Mouse (Mus musculus): ENCODE data around the gene Gm12169. TPM values are rescaled to one million over a fixed set of nuclear protein-coding genes. Genes with fewer than 3 reads are reported as not detected.
"Not testable (repeated sequence)": the region's sequence is repeated elsewhere in the genome, so short reads cannot be mapped to it uniquely, and the experiment has no call there.

Gm12169 gene
- not detected in 2 replicates for polyA plus RNA-seq (2015; fragmentation: Nextera tagmentation; extraction: Ambion mirVana)

DNA sequence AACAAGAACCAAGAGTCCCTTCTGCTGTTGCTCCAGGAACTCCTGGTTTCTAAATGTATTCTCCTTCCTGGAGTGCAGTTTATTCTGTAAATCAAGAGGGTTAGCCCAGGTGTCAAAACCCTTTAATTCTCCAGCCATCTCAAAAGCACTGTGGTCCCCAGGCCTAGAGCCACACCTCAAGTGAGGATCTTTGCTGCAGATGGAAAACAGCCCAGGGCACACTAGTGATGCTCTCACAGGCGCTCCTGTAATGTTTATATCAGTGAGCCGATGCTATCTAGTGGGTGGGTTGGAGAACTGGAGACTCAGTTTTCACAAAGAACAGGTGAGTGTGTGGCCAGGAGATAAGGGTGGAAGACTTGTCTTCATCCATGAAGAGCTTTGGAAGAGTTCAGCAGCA, at the start of gene Gm12169:
TSS of gene Gm12169 (plus strand) at position 301 of the 400 bp plus-strand sequence.
- Histone ChIP-seq H3K36me3 (ENCODE audit: poor library complexity, severe bottlenecking) (no peaks in the 10 kb centered on the region), H3K9ac (no peak within 1 kb of the TSS), H3K4me3 (no peak within 1 kb of the TSS), H3K4me2 (no peak within 1 kb of the TSS), H3K9me3 (replicated peaks) (no peaks in the 10 kb centered on the region), H3K27me3 (no peaks in the 10 kb centered on the region), H3K27ac (no peak within 1 kb of the TSS), H3K4me1 (no peaks in the 10 kb centered on the region)
- no peak for ATAC-seq
- 97% methylated on average over 2 of the region's 2 CpGs for WGBS

GRCm38 (mm10) chr11:46474220-46474619, 49.8 kb upstream of the Gm12169 start:
- Histone ChIP-seq H3K4me2 (no peak overlapping the region), H3K4me3 (no peak overlapping the region), H3K9me3 (replicated peaks) (no peaks in the 10 kb centered on the region), H3K36me3 (ENCODE audit: poor library complexity, severe bottlenecking) (no peaks in the 10 kb centered on the region), H3K27ac (no peak overlapping the region), H3K27me3 (no peaks in the 10 kb centered on the region), H3K9ac (no peak overlapping the region), H3K4me1 (no peaks in the 10 kb centered on the region)
- ATAC-seq = no peak
- 90% methylated on average over 4 of the region's 4 CpGs for WGBS

- WGBS = 90% methylated on average over 9 of the region's 9 CpGs
- Histone ChIP-seq H3K27me3 (no peaks in the 10 kb centered on the region), H3K4me2 (no peak overlapping the region), H3K27ac (no peak overlapping the region), H3K4me1 (no peaks in the 10 kb centered on the region), H3K9ac (no peak overlapping the region), H3K4me3 (no peak overlapping the region), H3K9me3 (replicated peaks) (no peaks in the 10 kb centered on the region), H3K36me3 (ENCODE audit: poor library complexity, severe bottlenecking) (no peaks in the 10 kb centered on the region)
- no peak for ATAC-seq
These were observed 44.7 kb upstream of the Gm12169 start for GRCm38 (mm10) chr11:46479311-46479710.

DNA sequence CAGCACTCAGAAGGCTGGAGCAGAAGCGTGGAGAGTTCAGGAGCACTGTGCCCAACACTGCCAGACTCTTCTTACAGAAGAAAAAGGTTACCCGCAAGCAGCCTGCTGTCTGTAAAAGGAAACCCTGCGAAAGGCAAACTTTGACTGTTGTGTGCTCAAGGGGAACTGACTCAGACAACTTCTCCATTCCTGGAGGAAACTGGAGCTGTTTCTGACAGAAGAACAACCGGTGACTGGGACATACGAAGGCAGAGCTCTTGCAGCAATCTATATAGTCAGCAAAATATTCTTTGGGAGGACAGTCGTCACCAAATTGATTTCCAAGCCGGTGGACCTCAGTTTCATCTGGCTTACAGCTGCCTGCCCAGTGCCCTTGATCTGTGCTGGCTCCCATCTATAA, 43.5 kb upstream of the Gm12169 start:
- Histone ChIP-seq H3K27me3 (no peaks in the 10 kb centered on the region), H3K4me1 (no peaks in the 10 kb centered on the region), H3K9ac (no peak overlapping the region), H3K9me3 (replicated peaks) (no peaks in the 10 kb centered on the region), H3K4me2 (no peak overlapping the region), H3K36me3 (ENCODE audit: poor library complexity, severe bottlenecking) (no peaks in the 10 kb centered on the region), H3K27ac (no peak overlapping the region), H3K4me3 (no peak overlapping the region)
- no peak for ATAC-seq
- 89% methylated on average over 7 of the region's 7 CpGs for WGBS

DNA sequence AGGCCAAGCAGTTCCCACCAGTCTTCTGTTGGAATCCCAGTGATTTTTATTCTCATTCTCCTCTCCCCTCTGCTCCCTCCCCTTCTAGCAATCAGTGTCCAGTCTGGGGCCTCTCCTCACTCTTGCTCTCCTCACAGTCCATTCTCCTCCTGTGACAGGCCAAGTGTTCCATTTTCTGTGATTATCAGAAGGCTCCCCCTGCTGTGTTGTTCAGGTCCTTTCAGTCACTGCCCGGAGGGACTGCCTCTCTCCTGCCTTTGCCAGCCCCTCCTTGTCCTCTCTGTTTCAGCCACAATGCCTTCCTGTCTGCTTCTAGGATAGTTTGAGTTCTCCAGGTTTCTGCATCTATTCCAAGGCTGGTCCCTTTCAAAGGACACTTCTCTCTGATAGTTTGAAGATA, 35.8 kb upstream of the Gm12169 start:
- no peaks in the 10 kb centered on the region for H3K36me3 ChIP-seq (ENCODE audit: poor library complexity, severe bottlenecking)
- H3K4me2 ChIP-seq = no peak overlapping the region
- WGBS = 9% methylated on average over 1 of the region's 1 CpGs
- no peaks in the 10 kb centered on the region for H3K9me3 ChIP-seq (replicated peaks)
- H3K27me3 ChIP-seq = no peaks in the 10 kb centered on the region
- no peaks in the 10 kb centered on the region for H3K4me1 ChIP-seq
- no peak overlapping the region for H3K9ac ChIP-seq
- H3K4me3 ChIP-seq = no peak overlapping the region
- H3K27ac ChIP-seq = no peak overlapping the region
- ATAC-seq = no peak

- Histone ChIP-seq H3K27ac (no peak overlapping the region), H3K27me3 (no peaks in the 10 kb centered on the region), H3K9ac (no peak overlapping the region), H3K9me3 (replicated peaks) (no peaks in the 10 kb centered on the region), H3K36me3 (ENCODE audit: poor library complexity, severe bottlenecking) (no peaks in the 10 kb centered on the region), H3K4me3 (no peak overlapping the region), H3K4me2 (no peak overlapping the region), H3K4me1 (no peaks in the 10 kb centered on the region)
- ATAC-seq = no peak
- 86% methylated on average over 2 of the region's 2 CpGs for WGBS
These were observed 35.4 kb upstream of the Gm12169 start for GRCm38 (mm10) chr11:46488650-46489049.

DNA sequence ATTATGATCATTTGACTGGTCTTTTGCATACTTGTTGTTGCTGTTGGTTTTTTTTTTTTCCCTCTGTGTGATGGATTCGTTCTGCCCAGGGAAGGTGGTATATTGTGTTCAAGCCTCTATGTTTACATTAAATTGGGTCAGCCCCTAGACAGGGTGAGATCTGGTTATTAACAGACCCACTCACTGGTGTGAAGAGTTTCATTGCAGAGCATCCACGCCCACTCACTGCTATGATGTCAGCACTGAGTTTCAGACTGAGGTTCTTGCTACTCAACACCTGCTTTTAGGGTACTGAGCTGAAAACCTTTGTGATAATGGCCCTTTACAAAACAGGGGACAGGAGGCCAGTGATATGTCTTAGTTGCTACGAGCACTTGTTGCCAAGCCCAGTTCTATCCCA, 16.9 kb upstream of the Gm12169 start:
- Histone ChIP-seq H3K27me3 (no peaks in the 10 kb centered on the region), H3K9ac (no peak overlapping the region), H3K9me3 (replicated peaks) (no peaks in the 10 kb centered on the region), H3K4me3 (no peak overlapping the region), H3K4me2 (no peak overlapping the region), H3K36me3 (ENCODE audit: poor library complexity, severe bottlenecking) (no peaks in the 10 kb centered on the region), H3K27ac (no peak overlapping the region), H3K4me1 (0 out of 2 replicates have a peak, but pooled peaks cover 2% of the 10 kb centered on the region)
- no peak for ATAC-seq
- WGBS = 75% methylated on average over 3 of the region's 3 CpGs

GRCm38 (mm10) chr11:46509900-46510299, 14.1 kb upstream of the Gm12169 start:
- Histone ChIP-seq H3K4me1 (0 out of 2 replicates have a peak, but pooled peaks cover 2% of the 10 kb centered on the region), H3K4me2 (no peak overlapping the region), H3K9ac (no peak overlapping the region), H3K4me3 (no peak overlapping the region), H3K9me3 (replicated peaks) (no peaks in the 10 kb centered on the region), H3K27me3 (no peaks in the 10 kb centered on the region), H3K27ac (no peak overlapping the region), H3K36me3 (ENCODE audit: poor library complexity, severe bottlenecking) (no peaks in the 10 kb centered on the region)
- 97% methylated on average over 5 of the region's 5 CpGs for WGBS
- no peak for ATAC-seq

- not testable (repeated sequence) for H3K4me3 ChIP-seq; H3K9me3 ChIP-seq (replicated peaks); H3K4me2 ChIP-seq; H3K4me1 ChIP-seq; H3K9ac ChIP-seq; ATAC-seq; H3K27me3 ChIP-seq; H3K27ac ChIP-seq; H3K36me3 ChIP-seq (ENCODE audit: poor library complexity, severe bottlenecking)
- 85% methylated on average over 5 of the region's 5 CpGs for WGBS
These were observed 2.7 kb upstream of the Gm12169 start for GRCm38 (mm10) chr11:46521341-46521740.

- Histone ChIP-seq H3K9ac (no peak overlapping the region), H3K27me3 (no peaks in the 10 kb centered on the region), H3K4me2 (no peak overlapping the region), H3K27ac (no peak overlapping the region), H3K4me1 (no peaks in the 10 kb centered on the region), H3K36me3 (ENCODE audit: poor library complexity, severe bottlenecking) (no peaks in the 10 kb centered on the region), H3K9me3 (replicated peaks) (no peaks in the 10 kb centered on the region), H3K4me3 (no peak overlapping the region)
- ATAC-seq = no peak
- WGBS = 75% methylated on average over 3 of the region's 3 CpGs
These were observed 1.3 kb upstream of the Gm12169 start for GRCm38 (mm10) chr11:46522719-46523118.

DNA sequence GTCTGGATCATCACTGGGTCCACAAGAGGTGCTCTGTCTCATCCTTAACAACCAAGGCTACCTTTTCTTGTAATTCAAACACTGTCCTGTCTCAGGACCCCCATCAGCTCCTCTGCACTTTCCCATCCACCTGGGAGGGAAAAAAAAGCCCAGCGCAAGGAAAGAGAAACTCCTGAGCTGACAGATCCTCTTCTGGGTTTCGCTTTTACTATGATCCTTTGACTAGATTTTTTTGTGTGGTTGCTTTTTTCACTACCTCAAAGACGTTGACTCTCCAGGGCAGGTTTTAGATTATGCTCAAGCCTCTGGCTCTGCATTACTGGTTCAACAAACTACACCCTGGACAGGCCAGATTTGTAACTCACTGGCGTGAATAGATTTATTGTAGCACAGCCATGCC, 6.1 kb downstream of the Gm12169 start:
- WGBS = 85% methylated on average over 4 of the region's 4 CpGs
- H3K4me1 ChIP-seq = no peaks in the 10 kb centered on the region
- no peak for ATAC-seq

GRCm38 (mm10) chr11:46536978-46537377, 13.0 kb downstream of the Gm12169 start:
- H3K27me3 ChIP-seq = no peaks in the 10 kb centered on the region
- 69% methylated on average over 4 of the region's 4 CpGs for WGBS

More for the DNA sequence above, 6.1 kb downstream of the Gm12169 start:
- Histone ChIP-seq H3K27ac (no peak overlapping the region), H3K36me3 (ENCODE audit: poor library complexity, severe bottlenecking) (no peaks in the 10 kb centered on the region), H3K9me3 (replicated peaks) (no peaks in the 10 kb centered on the region), H3K4me3 (no peak overlapping the region), H3K9ac (no peak overlapping the region), H3K27me3 (no peaks in the 10 kb centered on the region), H3K4me2 (no peak overlapping the region)

DNA sequence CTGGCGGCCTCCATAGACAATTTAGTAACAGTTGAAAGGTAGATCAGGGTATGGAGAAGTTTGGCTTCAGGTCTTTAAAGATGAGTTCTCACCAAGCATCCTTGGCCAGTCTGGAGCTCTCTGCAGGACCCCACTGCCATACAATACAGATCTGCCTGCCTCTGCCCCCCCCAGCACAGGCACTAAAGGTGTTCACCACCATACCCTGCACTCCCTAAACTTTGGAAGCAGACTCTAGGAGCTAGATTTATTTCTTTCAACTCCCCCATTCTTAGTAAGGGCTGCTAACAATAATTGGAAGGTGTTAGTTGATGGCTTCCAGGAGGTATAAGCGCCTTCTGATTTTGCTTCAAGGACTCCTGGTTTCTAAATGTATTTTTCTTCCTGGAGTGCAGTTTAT, 19.5 kb downstream of the Gm12169 start:
- Histone ChIP-seq H3K36me3 (ENCODE audit: poor library complexity, severe bottlenecking) (no peaks in the 10 kb centered on the region), H3K4me1 (no peaks in the 10 kb centered on the region), H3K4me2 (no peak overlapping the region), H3K27ac (no peak overlapping the region), H3K9me3 (replicated peaks) (no peaks in the 10 kb centered on the region), H3K27me3 (no peaks in the 10 kb centered on the region), H3K4me3 (no peak overlapping the region), H3K9ac (no peak overlapping the region)
- 92% methylated on average over 2 of the region's 2 CpGs for WGBS
- no peak for ATAC-seq

More at GRCm38 (mm10) chr11:46536978-46537377, 13.0 kb downstream of the Gm12169 start:
- Histone ChIP-seq H3K36me3 (ENCODE audit: poor library complexity, severe bottlenecking) (no peaks in the 10 kb centered on the region), H3K27ac (no peak overlapping the region), H3K9me3 (replicated peaks) (no peaks in the 10 kb centered on the region), H3K9ac (no peak overlapping the region), H3K4me3 (no peak overlapping the region), H3K4me1 (no peaks in the 10 kb centered on the region), H3K4me2 (no peak overlapping the region)
- ATAC-seq = no peak
